Mouse (Mus musculus): Measurements from ENCODE around the gene Cep131.

The Cep131 gene

GRCm38 (mm10) chr11:120053846-120054245, 32.8 kb downstream of the Cep131 start:
- no peak for DNase-seq (ENCODE audit: extremely low read depth, insufficient read length, low spot score)

- DNase-seq (ENCODE audit: extremely low read depth, insufficient read length, low spot score): no peak
Measured at GRCm38 (mm10) chr11:120052274-120052673, 34.4 kb downstream of the Cep131 start.

DNA sequence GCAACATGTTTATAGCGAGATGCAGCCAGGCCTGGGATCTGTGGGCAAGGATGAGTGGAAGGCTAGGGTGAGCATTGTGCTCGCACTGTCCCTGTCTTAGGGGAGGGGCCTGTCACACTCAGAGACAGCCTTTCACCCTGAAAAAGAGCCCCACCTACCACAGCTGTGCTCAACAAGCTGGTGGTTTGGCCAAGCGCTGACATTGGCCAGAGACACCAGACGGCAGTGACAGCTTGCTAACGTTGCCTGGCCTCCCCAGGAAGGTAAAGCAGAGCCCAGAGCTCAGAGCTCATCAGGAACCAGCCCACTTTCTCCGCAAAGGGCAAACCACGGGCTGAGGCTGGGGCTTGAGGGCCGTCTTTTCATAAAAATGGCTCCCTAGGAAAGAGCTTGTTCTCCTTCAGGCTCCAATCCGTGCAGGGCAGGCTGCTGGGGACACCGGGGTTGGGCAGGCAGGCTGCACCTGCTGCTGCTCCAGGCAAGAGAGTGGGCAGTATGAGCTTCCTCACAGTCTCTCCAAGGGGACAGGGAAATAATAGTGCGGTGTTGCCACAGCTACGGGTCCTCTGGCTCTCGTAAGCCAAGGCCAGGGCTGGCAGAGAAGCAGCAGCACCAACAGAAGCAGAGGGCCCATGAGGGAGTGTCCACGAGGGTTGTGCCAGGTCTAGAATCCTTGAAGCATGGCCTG, 35.4 kb downstream of the Cep131 start:
- DNase-seq (ENCODE audit: extremely low read depth, insufficient read length, low spot score): no peak

GRCm38 (mm10) chr11:120049067-120049466, 37.6 kb downstream of the Cep131 start:
- peak; percentile 83 for DNase-seq (ENCODE audit: extremely low read depth, insufficient read length, low spot score)

DNA sequence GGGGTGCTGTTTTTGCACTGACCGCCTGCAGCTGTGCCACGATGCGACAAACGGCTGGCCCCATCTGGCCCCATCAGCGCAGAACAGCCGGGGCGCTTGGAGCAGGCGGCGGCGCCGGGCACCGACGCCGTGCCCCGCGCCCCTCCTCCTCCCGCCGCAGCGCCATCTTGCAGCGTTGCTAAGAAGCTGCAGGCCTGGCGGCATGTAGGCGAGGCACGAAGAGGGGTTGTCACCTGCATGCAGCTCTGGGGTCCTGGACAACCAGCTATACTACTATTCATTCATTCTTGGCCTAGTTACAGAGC, 38.4 kb downstream of the Cep131 start:
- no peak for DNase-seq (ENCODE audit: extremely low read depth, insufficient read length, low spot score)

DNA sequence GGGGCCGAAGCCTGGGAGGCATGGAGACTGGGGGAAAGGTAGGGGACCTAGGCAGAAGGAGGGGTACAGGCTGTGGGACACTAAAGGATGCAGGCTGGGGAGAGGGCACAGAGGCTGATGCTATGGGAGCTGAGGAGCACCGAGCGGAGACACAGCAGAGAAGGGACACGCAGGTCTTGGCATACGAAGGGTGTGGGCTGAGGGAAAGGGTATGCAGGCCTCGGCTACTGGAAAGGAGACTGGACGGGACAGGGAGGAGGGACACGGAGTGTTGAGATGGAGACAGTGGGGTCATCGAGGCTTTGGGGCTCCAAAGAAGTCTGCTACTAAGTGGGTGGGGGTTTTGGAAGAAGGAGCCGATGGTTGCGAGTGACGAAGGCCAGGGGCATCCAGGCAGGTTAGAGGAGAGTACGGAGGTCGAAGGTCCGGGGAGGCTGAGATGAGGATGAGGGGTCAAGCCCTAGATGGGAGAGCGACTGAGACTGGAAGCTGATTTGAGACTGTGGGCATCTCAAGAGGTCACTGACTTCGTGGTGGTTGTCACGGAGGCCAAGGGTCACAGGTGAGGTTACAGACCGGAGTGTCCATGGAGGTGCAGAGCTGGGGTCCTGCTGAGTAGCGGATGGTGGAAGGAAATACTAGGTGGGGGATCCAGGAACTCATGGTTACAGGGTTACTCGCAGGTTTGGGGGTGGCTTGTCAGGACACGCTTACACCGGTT, 38.9 kb downstream of the Cep131 start:
- DNase-seq (ENCODE audit: extremely low read depth, insufficient read length, low spot score): no peak

DNA sequence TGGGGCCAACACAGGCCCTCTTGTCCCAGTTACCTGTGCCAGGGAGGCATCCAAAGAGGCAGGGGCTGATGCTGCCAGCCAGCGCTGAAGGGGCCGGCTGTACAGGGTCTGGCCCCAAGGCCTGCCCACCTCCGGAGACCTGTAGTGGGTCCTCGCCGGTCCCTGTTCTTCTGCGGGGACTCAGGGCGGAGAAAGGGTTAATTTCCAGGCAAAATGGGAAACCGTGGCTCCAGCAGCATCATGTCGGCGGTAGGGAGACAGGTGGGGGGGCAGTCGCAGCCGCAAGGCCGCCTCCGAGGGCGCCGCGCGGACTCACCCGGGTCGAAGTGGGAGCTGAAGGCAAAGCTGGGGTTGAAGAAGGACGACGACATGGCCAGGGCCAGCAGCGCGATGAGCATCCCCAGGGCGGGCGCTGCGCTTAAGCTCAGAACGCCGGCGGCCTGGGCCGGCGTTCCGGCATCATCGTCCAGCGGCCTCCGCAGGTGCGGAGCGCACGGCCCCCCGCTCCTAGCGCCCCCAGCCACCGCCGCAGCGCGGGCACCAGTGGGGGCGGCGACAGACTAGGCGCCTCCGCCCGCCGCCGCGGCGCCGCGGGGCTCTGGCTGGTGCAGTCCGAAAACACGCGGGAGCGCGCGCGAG, 40.0 kb downstream of the Cep131 start, which contains the start of gene Aatk:
Aatk (minus strand) TSS at position 615 of the 639 bp plus-strand sequence.
- no peak for DNase-seq (ENCODE audit: extremely low read depth, insufficient read length, low spot score)

- no peak for DNase-seq (ENCODE audit: extremely low read depth, insufficient read length, low spot score)
Measured at GRCm38 (mm10) chr11:120045839-120046552, 40.6 kb downstream of the Cep131 start.

- no peak for DNase-seq (ENCODE audit: extremely low read depth, insufficient read length, low spot score)
Measured at GRCm38 (mm10) chr11:120045341-120045740, 41.3 kb downstream of the Cep131 start.

DNA sequence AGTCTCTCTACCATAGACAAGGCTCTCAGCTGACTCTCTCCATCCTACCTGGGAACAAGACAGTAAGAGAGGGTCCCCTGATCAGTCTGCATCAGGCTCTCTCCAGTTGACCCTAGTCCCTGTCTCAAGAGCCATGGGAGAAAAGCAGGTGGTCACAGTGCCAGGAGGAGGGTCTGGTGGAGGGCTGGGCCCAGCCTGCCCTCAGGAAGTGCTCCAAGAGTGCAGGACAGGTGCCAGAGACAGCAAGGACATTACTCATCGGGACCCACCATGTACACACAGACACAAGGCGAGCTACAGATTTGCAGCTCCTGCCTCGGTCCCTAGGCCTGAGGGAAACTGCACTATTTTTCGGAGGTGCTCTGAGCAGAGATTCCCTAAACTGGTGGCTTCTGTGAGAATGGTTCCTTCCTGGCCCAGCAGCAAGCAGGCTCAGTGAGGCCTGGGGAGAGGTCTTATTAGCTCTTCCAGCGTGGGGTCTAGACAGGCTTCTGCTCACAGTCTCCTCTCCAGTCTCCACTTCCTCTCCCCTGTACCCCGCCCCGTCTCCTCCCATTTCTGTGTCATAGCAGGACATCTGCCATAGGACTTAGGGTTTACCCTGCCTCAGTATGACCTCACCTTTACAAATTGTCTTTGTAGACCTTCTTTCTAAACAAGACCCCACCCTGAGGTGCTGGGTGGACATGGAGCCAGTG, 44.3 kb downstream of the Cep131 start:
- no peak for DNase-seq (ENCODE audit: extremely low read depth, insufficient read length, low spot score)

DNA sequence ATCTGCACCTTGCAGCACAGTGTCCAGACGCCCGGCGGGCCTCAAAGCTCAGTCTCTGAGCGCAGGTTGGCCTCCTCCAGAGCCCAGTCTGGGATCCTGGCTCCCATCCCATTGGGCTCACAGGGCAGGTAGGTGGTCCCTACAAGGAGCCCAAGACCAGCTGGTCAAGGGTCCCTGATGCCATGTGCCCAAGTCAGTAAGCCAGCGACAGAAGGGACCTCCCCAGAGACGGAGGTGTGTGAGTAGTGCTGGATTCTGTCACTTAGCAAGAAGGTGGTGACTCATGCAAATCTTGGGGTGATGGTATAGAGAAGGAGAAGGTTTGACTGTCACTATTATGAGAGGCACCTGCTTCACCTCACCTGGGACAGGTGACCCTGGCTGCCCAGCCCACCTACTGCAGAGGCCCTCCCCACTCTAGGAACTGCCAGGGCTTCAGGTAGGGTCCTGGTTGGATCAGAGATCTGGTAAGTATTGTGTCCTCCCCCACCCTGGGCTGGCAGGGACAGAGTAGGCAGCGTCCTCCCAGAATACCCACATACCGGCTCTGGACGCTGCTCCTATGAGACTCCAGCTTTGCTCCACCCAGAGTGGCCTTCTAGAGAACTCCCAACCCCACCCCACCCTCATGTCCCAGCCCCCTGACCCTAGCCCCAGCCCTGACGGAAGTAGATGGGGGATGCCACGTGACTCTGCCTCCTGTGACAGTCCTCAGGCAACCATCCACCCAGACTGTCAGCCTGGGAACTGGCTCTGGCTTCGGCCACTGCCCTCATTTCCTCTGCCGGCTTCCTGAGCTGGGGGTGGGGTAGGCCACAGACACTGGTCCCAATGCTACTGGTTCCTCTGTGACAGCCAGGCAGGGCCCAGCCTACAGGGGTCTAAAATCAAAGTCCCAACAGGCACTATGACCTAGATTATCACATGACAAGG, 45.2 kb downstream of the Cep131 start:
- DNase-seq (ENCODE audit: extremely low read depth, insufficient read length, low spot score): no peak

DNA sequence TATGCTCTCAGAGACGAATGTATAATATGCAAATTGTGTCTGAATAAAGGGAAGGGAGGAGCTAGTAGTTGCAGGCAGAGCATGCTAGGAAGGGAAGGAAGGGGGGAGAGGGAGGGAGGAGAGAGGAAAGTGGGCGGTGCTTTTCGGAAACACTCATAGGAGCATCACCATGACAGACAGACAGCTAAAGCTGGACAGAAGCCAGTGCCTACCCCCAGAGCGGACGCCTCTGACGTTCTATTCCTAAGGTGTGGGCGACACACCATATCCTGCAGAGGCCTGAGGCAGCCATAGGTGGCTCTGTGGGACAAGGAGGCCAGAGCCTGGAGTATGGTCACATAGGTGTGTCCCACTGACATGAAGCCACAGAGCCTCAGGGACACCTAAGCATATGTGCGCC, 46.2 kb downstream of the Cep131 start:
- DNase-seq (ENCODE audit: extremely low read depth, insufficient read length, low spot score): no peak

DNA sequence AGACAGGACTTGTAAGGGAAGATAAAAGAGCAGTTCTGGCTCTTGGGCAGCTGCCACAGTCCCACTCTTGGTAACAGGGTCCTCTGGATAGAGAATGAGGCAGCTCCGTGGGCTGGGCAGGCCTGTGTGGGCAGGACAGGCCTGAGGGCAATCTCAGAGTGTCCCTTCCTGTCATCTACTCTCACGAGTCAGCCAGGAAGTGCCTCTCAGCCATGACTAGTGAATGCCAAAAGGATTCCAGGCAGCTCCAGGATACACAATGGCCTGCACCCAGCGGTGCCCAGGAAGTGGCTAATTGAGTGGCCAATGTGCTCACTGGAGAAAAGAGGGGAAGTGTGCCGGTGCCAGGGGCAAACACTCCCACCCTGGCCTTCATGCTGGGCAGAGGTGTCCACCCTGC, 47.0 kb downstream of the Cep131 start:
- DNase-seq (ENCODE audit: extremely low read depth, insufficient read length, low spot score): peak; percentile 63

- no peak for DNase-seq (ENCODE audit: extremely low read depth, insufficient read length, low spot score)
Measured at GRCm38 (mm10) chr11:120034762-120035161, 51.9 kb downstream of the Cep131 start.

- no peak for DNase-seq (ENCODE audit: extremely low read depth, insufficient read length, low spot score)
Measured at GRCm38 (mm10) chr11:120034306-120034705, 52.3 kb downstream of the Cep131 start.

GRCm38 (mm10) chr11:120033473-120033872, 53.2 kb downstream of the Cep131 start:
- DNase-seq (ENCODE audit: extremely low read depth, insufficient read length, low spot score): no peak

- DNase-seq (ENCODE audit: extremely low read depth, insufficient read length, low spot score): no peak
Measured at GRCm38 (mm10) chr11:120032052-120032451, 54.6 kb downstream of the Cep131 start.

- DNase-seq (ENCODE audit: extremely low read depth, insufficient read length, low spot score): no peak
Measured at GRCm38 (mm10) chr11:120030145-120030901, 56.3 kb downstream of the Cep131 start.

All from 3134 (cell line).